Mouse (Mus musculus) cerebellum, adult 2 months (tissue): ENCODE measurements around the gene Arl15. TPM values are rescaled to one million over a fixed set of nuclear protein-coding genes. Genes with fewer than 3 reads are reported as not detected.

Experiments used
- DNase-seq, 2 experiments: peaks; one replicate each; pipeline ENCODE4 v3.0.0; 2021
- H3K27ac ChIP-seq: fragments of 200-500 bp; 2 replicates; pipeline ENCODE4 v1.5.1; 2012; ENCODE audit warnings: low read length, control low read depth, inconsistent platforms; ENCODE audit not compliant: insufficient read depth
- H3K27me3 ChIP-seq: fragments of 200-500 bp; 2 replicates; pipeline ENCODE4 v1.6.1; 2012; ENCODE audit warnings: inconsistent platforms, mild to moderate bottlenecking, low read length, moderate library complexity; ENCODE audit not compliant: control insufficient read depth, insufficient read depth
- H3K4me1 ChIP-seq: fragments of 200-500 bp; 2 replicates; pipeline ENCODE4 v1.6.1; 2011; ENCODE audit warnings: low read length; ENCODE audit not compliant: control insufficient read depth, insufficient read depth
- H3K4me3 ChIP-seq: fragments of 200-500 bp; replicated peaks from 2 replicates; pipeline ENCODE3; 2011; ENCODE audit warnings: mild to moderate bottlenecking, low read depth, low read length, control low read depth; ENCODE audit not compliant: insufficient read depth
- CTCF ChIP-seq: fragments of 200-500 bp; IDR thresholded peaks from 2 replicates; pipeline ENCODE4 v1.5.1; 2011; ENCODE audit warnings: low read depth, mild to moderate bottlenecking, control low read depth, low read length, moderate library complexity, borderline replicate concordance; ENCODE audit not compliant: insufficient read depth
- POLR2A ChIP-seq: fragments of 200-500 bp; IDR thresholded peaks from 2 replicates; pipeline ENCODE4 v1.6.1; 2011; ENCODE audit warnings: low read length, control low read depth, borderline replicate concordance; ENCODE audit not compliant: insufficient read depth
- WGBS: fragments of 180-500 bp; shearing (Covaris S2); methylation state at CpG from one replicate; pipeline ENCODE4 v1.1.7; 2018; 5-methylcytosine and 5-hydroxymethylcytosine counted together
- polyA plus RNA-seq: library from polyadenylated mRNA; depleted of rRNA; stranded (reverse); fragments of >200 nt; gene quantifications from 2 replicates; pipeline ENCODE4 v1.2.3, GENCODE M21; 2012

Gene Arl15
- polyA plus RNA-seq, 1 experiment = 10.3 TPM

GRCm38 (mm10) chr13:113880564-113881171 lies 86.4 kb downstream of the Arl15 start:
- 73% methylated on average over 19 of the region's 19 CpGs for WGBS
- Histone ChIP-seq H3K4me3 (no peak overlapping the region), H3K27me3 (no peaks in the 10 kb centered on the region), H3K4me1 (no peaks in the 10 kb centered on the region; the same call in 1 of the 2 replicates), H3K27ac (no peak overlapping the region)
- TF ChIP-seq CTCF = no peak
- TF ChIP-seq POLR2A = no peak
- no peak for DNase-seq

GRCm38 (mm10) chr13:113882959-113883358 lies 88.7 kb downstream of the Arl15 start:
- 60% methylated on average over 1 of the region's 1 CpGs for WGBS
- H3K27me3 ChIP-seq = no peaks in the 10 kb centered on the region
- TF ChIP-seq POLR2A = no peak
- no peak for TF ChIP-seq CTCF
- DNase-seq = no peak
- H3K4me3 ChIP-seq = no peak overlapping the region
- no peaks in the 10 kb centered on the region; the same call in none of the 2 replicates for H3K4me1 ChIP-seq
- H3K27ac ChIP-seq = no peak overlapping the region

- 80% methylated on average over 6 of the region's 6 CpGs for WGBS
- no peaks in the 10 kb centered on the region; the same call in 1 of the 2 replicates for H3K4me1 ChIP-seq
- DNase-seq = no peak
- no peaks in the 10 kb centered on the region for H3K27me3 ChIP-seq
- H3K27ac ChIP-seq = no peak overlapping the region
- TF ChIP-seq CTCF = no peak
- no peak for TF ChIP-seq POLR2A
- H3K4me3 ChIP-seq = no peak overlapping the region
Observed at GRCm38 (mm10) chr13:113887090-113887489, 92.8 kb downstream of the Arl15 start.

- DNase-seq = no peak
- TF ChIP-seq POLR2A (no peak), CTCF (no peak)
- no peak overlapping the region for H3K4me3 ChIP-seq
- H3K27ac ChIP-seq = no peak overlapping the region
- no peaks in the 10 kb centered on the region for H3K27me3 ChIP-seq
- WGBS = 85% methylated on average over 5 of the region's 5 CpGs
- no peaks in the 10 kb centered on the region; the same call in 1 of the 2 replicates for H3K4me1 ChIP-seq
Observed at GRCm38 (mm10) chr13:113888126-113888525, 93.8 kb downstream of the Arl15 start.

- Histone ChIP-seq H3K4me1 (no peaks in the 10 kb centered on the region; the same call in 1 of the 2 replicates), H3K4me3 (no peak overlapping the region), H3K27me3 (no peaks in the 10 kb centered on the region), H3K27ac (no peak overlapping the region)
- WGBS = 62% methylated on average over 16 of the region's 16 CpGs
- no peak for DNase-seq
- no peak for TF ChIP-seq POLR2A
- TF ChIP-seq CTCF = no peak
Observed at GRCm38 (mm10) chr13:113888704-113889103, 94.4 kb downstream of the Arl15 start.

GRCm38 (mm10) chr13:113889140-113890055 lies 95.1 kb downstream of the Arl15 start:
- no peak overlapping the region for H3K27ac ChIP-seq
- WGBS = 80% methylated on average over 24 of the region's 24 CpGs
- TF ChIP-seq CTCF (no peak), POLR2A (no peak)
- no peak overlapping the region for H3K4me3 ChIP-seq
- no peak for DNase-seq
- H3K27me3 ChIP-seq = no peaks in the 10 kb centered on the region
- no peaks in the 10 kb centered on the region; the same call in 1 of the 2 replicates for H3K4me1 ChIP-seq

- no peak for TF ChIP-seq CTCF
- no peak for TF ChIP-seq POLR2A
- Histone ChIP-seq H3K4me1 (no peaks in the 10 kb centered on the region), H3K4me3 (no peak overlapping the region), H3K27me3 (no peaks in the 10 kb centered on the region), H3K27ac (no peak overlapping the region)
- DNase-seq = no peak
- WGBS = 87% methylated on average over 10 of the region's 10 CpGs
Observed at GRCm38 (mm10) chr13:113896684-113897083, 102.4 kb downstream of the Arl15 start.
